Mouse (Mus musculus) forebrain, embryonic 13.5 days (tissue): ENCODE measurements around the gene Gpank1. TPM values are rescaled to one million over a fixed set of nuclear protein-coding genes. Genes with fewer than 3 reads are reported as not detected.

Source experiments
- ATAC-seq: fragments of 200-750 bp; cut with Nextera tagmentation; 2 replicates; pipeline ENCODE4 v1.8.0; 2017
- H3K27ac ChIP-seq: fragments of 300-500 bp; sonication (generic); 2 replicates; pipeline ENCODE4 v1.5.1; 2015; ENCODE audit warnings: inconsistent platforms, mild to moderate bottlenecking, moderate library complexity
- H3K27me3 ChIP-seq: fragments of 300-500 bp; sonication (generic); 2 replicates; pipeline ENCODE4 v1.6.1; 2015; ENCODE audit warnings: mild to moderate bottlenecking, inconsistent platforms
- H3K36me3 ChIP-seq: fragments of 300-500 bp; sonication (generic); 2 replicates; pipeline ENCODE4 v1.6.1; 2015; ENCODE audit warnings: mild to moderate bottlenecking, inconsistent platforms; ENCODE audit not compliant: poor library complexity, severe bottlenecking
- H3K4me1 ChIP-seq: fragments of 300-500 bp; sonication (generic); 2 replicates; pipeline ENCODE4 v1.6.1; 2015; ENCODE audit warnings: inconsistent platforms
- H3K4me2 ChIP-seq: fragments of 300-500 bp; sonication (generic); 2 replicates; pipeline ENCODE4 v1.6.1; 2015; ENCODE audit warnings: inconsistent platforms, mild to moderate bottlenecking, moderate library complexity
- H3K4me3 ChIP-seq: fragments of 300-500 bp; sonication (generic); 2 replicates; pipeline ENCODE4 v1.5.1; 2015; ENCODE audit warnings: mild to moderate bottlenecking, inconsistent platforms
- H3K9ac ChIP-seq: fragments of 300-500 bp; sonication (generic); 2 replicates; pipeline ENCODE4 v1.6.1; 2015; ENCODE audit warnings: mild to moderate bottlenecking, inconsistent platforms
- H3K9me3 ChIP-seq: fragments of 300-500 bp; sonication (generic); replicated peaks from 2 replicates; pipeline ENCODE4 v1.6.1; 2016; ENCODE audit warnings: inconsistent platforms
- WGBS: fragments of 180-500 bp; shearing (Covaris S2); methylation state at CpG from one replicate; pipeline ENCODE4 v1.1.7; 2015; 5-methylcytosine and 5-hydroxymethylcytosine counted together
- polyA plus RNA-seq: library from polyadenylated mRNA; unstranded; fragments of >200 nt; fragmentation: Nextera tagmentation; extraction: Ambion mirVana; gene quantifications from 2 replicates; pipeline ENCODE4 v1.2.1, GENCODE M21; 2015

Gpank1 gene
- polyA plus RNA-seq, result 32.4 and 33.3 TPM in 2 replicates

GRCm38 (mm10) chr17:35121143-35121799 is at the start of gene Gpank1:
Gene Gpank1 (plus strand): TSS chr17:35121455.
- H3K36me3 ChIP-seq, result peaks cover 49% of the 10 kb centered on the region
- H3K4me2 ChIP-seq, result peak within 1 kb of the TSS; percentile 94
- peak within 1 kb of the TSS; percentile 90 for H3K9ac ChIP-seq
- H3K4me1 ChIP-seq, result peaks cover 35% of the 10 kb centered on the region
- no peaks in the 10 kb centered on the region for H3K9me3 ChIP-seq
- peak within 1 kb of the TSS; percentile 90 for H3K27ac ChIP-seq
- peak within 1 kb of the TSS; percentile 88 for H3K4me3 ChIP-seq
- no peaks in the 10 kb centered on the region for H3K27me3 ChIP-seq
- under 1% methylated on average over 50 of the region's 50 CpGs for WGBS
- peak; percentile 97 for ATAC-seq

GRCm38 (mm10) chr17:35074097-35074496 is 47.2 kb upstream of the Gpank1 start:
- H3K4me1 ChIP-seq, result peaks cover 18% of the 10 kb centered on the region
- ATAC-seq, result no peak
- H3K9ac ChIP-seq, result no peak overlapping the region; the same call in 1 of the 2 replicates
- no peak overlapping the region for H3K4me2 ChIP-seq
- H3K4me3 ChIP-seq, result no peak overlapping the region
- 58% methylated on average over 17 of the region's 17 CpGs for WGBS
- no peak overlapping the region for H3K27ac ChIP-seq
- H3K9me3 ChIP-seq, result no peaks in the 10 kb centered on the region
- H3K27me3 ChIP-seq, result no peaks in the 10 kb centered on the region
- H3K36me3 ChIP-seq, result no peaks in the 10 kb centered on the region

- H3K9ac ChIP-seq, result peak within 1 kb of the TSS; percentile 43
Measured at GRCm38 (mm10) chr17:35076507-35077176, 44.6 kb upstream of the Gpank1 start, which contains the start of gene Ly6g6e. Gene Ly6g6e (plus strand): TSS chr17:35076902.

GRCm38 (mm10) chr17:35077285-35077684 is 44.0 kb upstream of the Gpank1 start:
- Histone ChIP-seq H3K9me3 (no peaks in the 10 kb centered on the region), H3K4me2 (peak overlapping the region; percentile 46), H3K4me3 (peak overlapping the region; percentile 16; the same call in 1 of the 2 replicates), H3K27ac (peak overlapping the region; percentile 44; the same call in 1 of the 2 replicates), H3K4me1 (peaks cover 23% of the 10 kb centered on the region), H3K27me3 (no peaks in the 10 kb centered on the region), H3K9ac (peak overlapping the region; percentile 43), H3K36me3 (no peaks in the 10 kb centered on the region)
- ATAC-seq, result peak; percentile 52; the same call in 1 of the 2 replicates
- WGBS, result 44% methylated on average over 2 of the region's 2 CpGs

More at GRCm38 (mm10) chr17:35076507-35077176, 44.6 kb upstream of the Gpank1 start, which contains the start of gene Ly6g6e:
- Histone ChIP-seq H3K9me3 (no peaks in the 10 kb centered on the region), H3K27ac (peak within 1 kb of the TSS; percentile 44; the same call in 1 of the 2 replicates), H3K4me2 (peak within 1 kb of the TSS; percentile 46), H3K27me3 (no peaks in the 10 kb centered on the region), H3K36me3 (no peaks in the 10 kb centered on the region), H3K4me3 (peak within 1 kb of the TSS; percentile 16), H3K4me1 (peaks cover 23% of the 10 kb centered on the region)
- WGBS, result 29% methylated on average over 10 of the region's 10 CpGs
- ATAC-seq, result peak; percentile 79; the same call in 1 of the 2 replicates

GRCm38 (mm10) chr17:35077786-35078233 is 43.4 kb upstream of the Gpank1 start, which contains the start of gene Ly6g6d:
Gene Ly6g6d (minus strand): TSS chr17:35078065.
- Histone ChIP-seq H3K9ac (peak within 1 kb of the TSS; percentile 43), H3K4me3 (peak within 1 kb of the TSS; percentile 16)
- ATAC-seq, result peak; percentile 50; the same call in 1 of the 2 replicates

GRCm38 (mm10) chr17:35079778-35080177 is 41.5 kb upstream of the Gpank1 start:
- no peak overlapping the region; the same call in 1 of the 2 replicates for H3K27ac ChIP-seq
- H3K4me2 ChIP-seq, result no peak overlapping the region
- H3K27me3 ChIP-seq, result no peaks in the 10 kb centered on the region
- WGBS, result 68% methylated on average over 9 of the region's 9 CpGs
- H3K36me3 ChIP-seq, result no peaks in the 10 kb centered on the region
- no peak overlapping the region for H3K9ac ChIP-seq
- ATAC-seq, result no peak
- no peak overlapping the region for H3K4me3 ChIP-seq
- no peaks in the 10 kb centered on the region for H3K9me3 ChIP-seq
- peaks cover 23% of the 10 kb centered on the region for H3K4me1 ChIP-seq

More at GRCm38 (mm10) chr17:35077786-35078233, 43.4 kb upstream of the Gpank1 start, which contains the start of gene Ly6g6d:
- Histone ChIP-seq H3K36me3 (no peaks in the 10 kb centered on the region), H3K9me3 (no peaks in the 10 kb centered on the region), H3K4me1 (peaks cover 23% of the 10 kb centered on the region), H3K4me2 (peak within 1 kb of the TSS; percentile 46), H3K27ac (peak within 1 kb of the TSS; percentile 44; the same call in 1 of the 2 replicates), H3K27me3 (no peaks in the 10 kb centered on the region)
- WGBS, result 13% methylated on average over 14 of the region's 14 CpGs

- no peaks in the 10 kb centered on the region for H3K36me3 ChIP-seq
- no peak overlapping the region for H3K4me2 ChIP-seq
- H3K9ac ChIP-seq, result no peak overlapping the region
- H3K4me1 ChIP-seq, result peaks cover 23% of the 10 kb centered on the region
- no peak overlapping the region for H3K27ac ChIP-seq
- WGBS, result 75% methylated on average over 6 of the region's 6 CpGs
- no peaks in the 10 kb centered on the region for H3K9me3 ChIP-seq
- no peak overlapping the region for H3K4me3 ChIP-seq
- no peak for ATAC-seq
- no peaks in the 10 kb centered on the region for H3K27me3 ChIP-seq
Measured at GRCm38 (mm10) chr17:35080248-35080647, 41.0 kb upstream of the Gpank1 start.

GRCm38 (mm10) chr17:35080710-35081109 is 40.5 kb upstream of the Gpank1 start:
- Histone ChIP-seq H3K9me3 (no peaks in the 10 kb centered on the region), H3K4me1 (peaks cover 23% of the 10 kb centered on the region), H3K36me3 (no peaks in the 10 kb centered on the region), H3K4me3 (no peak overlapping the region), H3K4me2 (no peak overlapping the region), H3K27me3 (no peaks in the 10 kb centered on the region), H3K27ac (no peak overlapping the region), H3K9ac (no peak overlapping the region)
- no peak for ATAC-seq
- WGBS, result 61% methylated on average over 4 of the region's 4 CpGs

GRCm38 (mm10) chr17:35082841-35083576 is 38.2 kb upstream of the Gpank1 start:
- ATAC-seq, result no peak
- no peak overlapping the region for H3K27ac ChIP-seq
- H3K9me3 ChIP-seq, result no peaks in the 10 kb centered on the region
- H3K4me1 ChIP-seq, result 0 out of 2 replicates have a peak, but pooled peaks cover 5% of the 10 kb centered on the region
- H3K36me3 ChIP-seq, result no peaks in the 10 kb centered on the region
- no peak overlapping the region for H3K4me3 ChIP-seq
- no peak overlapping the region for H3K9ac ChIP-seq
- no peak overlapping the region for H3K4me2 ChIP-seq
- 0 out of 2 replicates have a peak, but pooled peaks cover 3% of the 10 kb centered on the region for H3K27me3 ChIP-seq
- 85% methylated on average over 16 of the region's 16 CpGs for WGBS

- 0 out of 2 replicates have a peak, but pooled peaks cover 5% of the 10 kb centered on the region for H3K4me1 ChIP-seq
- no peaks in the 10 kb centered on the region for H3K36me3 ChIP-seq
- H3K27me3 ChIP-seq, result 0 out of 2 replicates have a peak, but pooled peaks cover 3% of the 10 kb centered on the region
- H3K9me3 ChIP-seq, result no peaks in the 10 kb centered on the region
- 82% methylated on average over 3 of the region's 3 CpGs for WGBS
- no peak for ATAC-seq
- no peak overlapping the region for H3K4me3 ChIP-seq
- H3K27ac ChIP-seq, result no peak overlapping the region
- no peak overlapping the region for H3K4me2 ChIP-seq
- no peak overlapping the region for H3K9ac ChIP-seq
Measured at GRCm38 (mm10) chr17:35083929-35084497, 37.2 kb upstream of the Gpank1 start.

GRCm38 (mm10) chr17:35085208-35085865 is 35.9 kb upstream of the Gpank1 start, which contains the start of gene Ly6g6f:
Gene Ly6g6f (minus strand): TSS chr17:35085610.
- no peak within 1 kb of the TSS for H3K9ac ChIP-seq

More at GRCm38 (mm10) chr17:35085208-35085865, 35.9 kb upstream of the Gpank1 start, which contains the start of gene Ly6g6f:
- 85% methylated on average over 7 of the region's 7 CpGs for WGBS
- Histone ChIP-seq H3K36me3 (no peaks in the 10 kb centered on the region), H3K27me3 (0 out of 2 replicates have a peak, but pooled peaks cover 3% of the 10 kb centered on the region), H3K27ac (no peak within 1 kb of the TSS), H3K4me2 (no peak within 1 kb of the TSS), H3K4me1 (peaks cover 12% of the 10 kb centered on the region), H3K4me3 (no peak within 1 kb of the TSS), H3K9me3 (no peaks in the 10 kb centered on the region)
- ATAC-seq, result no peak
